Mouse (Mus musculus): ENCODE results near the gene Nsg2. TPM values are rescaled to one million over a fixed set of nuclear protein-coding genes. Genes with fewer than 3 reads are reported as not detected.

The Nsg2 gene
- 168 TPM for polyA plus RNA-seq (2017; shearing (Covaris generic))

GRCm38 (mm10) chr11:32000281-32000680, at the start of gene Nsg2:
Nsg2 (plus strand) TSS chr11:32000463.

GRCm38 (mm10) chr11:31965256-31966134, 34.8 kb upstream of the Nsg2 start, which contains the start of gene 4930524B15Rik:
4930524B15Rik (plus strand) TSS chr11:31965592.

Other genes with a start within 250 kb of the Nsg2 start
- gene Cpeb4, start 128.3 kb upstream of the Nsg2 start, polyA plus RNA-seq (2017; shearing (Covaris generic)), result 13.4 TPM
- gene 4930524B15Rik, start 34.9 kb upstream of the Nsg2 start, polyA plus RNA-seq (2017; shearing (Covaris generic)), result not detected
- gene Il9r, start 199.8 kb downstream of the Nsg2 start, polyA plus RNA-seq (2017; shearing (Covaris generic)), result 4.8 TPM
- gene Snrnp25, start 205.0 kb downstream of the Nsg2 start, polyA plus RNA-seq (2017; shearing (Covaris generic)), result 20.3 TPM
- not detected for gene Rhbdf1, start 221.8 kb downstream of the Nsg2 start, polyA plus RNA-seq (2017; shearing (Covaris generic))
- 15.4 TPM for gene Mpg, start 226.0 kb downstream of the Nsg2 start, polyA plus RNA-seq (2017; shearing (Covaris generic))

Data from effector memory CD4-positive, alpha-beta T cell, adult 5 months (primary cell).